Mouse (Mus musculus) layer of hippocampus, postnatal 36 days (tissue): Measurements from ENCODE around the gene Gm9747. TPM values are rescaled to one million over a fixed set of nuclear protein-coding genes. Genes with fewer than 3 reads are reported as not detected.

ENCODE experiments used
- DNase-seq, 2 experiments: peaks; one replicate each; pipeline ENCODE4 v3.0.0; 2022
- total RNA-seq, 2 experiments: library from RNA; stranded (reverse); gene quantifications; 2 replicates each; pipeline ENCODE4 v1.2.3; 2021

Gene Gm9747
- total RNA-seq, 2 experiments from 2014 or later, result not detected

- DNase-seq, result no peak
Observed at GRCm38 (mm10) chr1:82257457-82257856, 24.5 kb downstream of the Gm9747 start.

GRCm38 (mm10) chr1:82258331-82258730 is 25.4 kb downstream of the Gm9747 start:
- no peak for DNase-seq

GRCm38 (mm10) chr1:82260055-82260454 is 27.1 kb downstream of the Gm9747 start:
- DNase-seq, result no peak

- DNase-seq, result peak; percentile 45 to 53
Observed at GRCm38 (mm10) chr1:82261053-82261618, 28.2 kb downstream of the Gm9747 start.

- DNase-seq, result no peak
Observed at GRCm38 (mm10) chr1:82261638-82262037, 28.7 kb downstream of the Gm9747 start.

GRCm38 (mm10) chr1:82262331-82262730 is 29.4 kb downstream of the Gm9747 start:
- no peak for DNase-seq

- DNase-seq, result no peak
Observed at GRCm38 (mm10) chr1:82267547-82267946, 34.6 kb downstream of the Gm9747 start.

- DNase-seq, result no peak
Observed at GRCm38 (mm10) chr1:82272231-82272630, 39.3 kb downstream of the Gm9747 start.

GRCm38 (mm10) chr1:82273529-82273928 is 40.6 kb downstream of the Gm9747 start:
- DNase-seq, result no peak

- no peak for DNase-seq
Observed at GRCm38 (mm10) chr1:82274361-82274760, 41.4 kb downstream of the Gm9747 start.

GRCm38 (mm10) chr1:82279768-82280167 is 46.9 kb downstream of the Gm9747 start:
- DNase-seq, result no peak

- no peak for DNase-seq
Observed at GRCm38 (mm10) chr1:82281823-82282222, 48.9 kb downstream of the Gm9747 start.

- peak; percentile 86 to 89 for DNase-seq
Observed at GRCm38 (mm10) chr1:82282992-82283611, 50.2 kb downstream of the Gm9747 start.

- DNase-seq, result peak in 1 of 2 experiments; percentile 24
Observed at GRCm38 (mm10) chr1:82283901-82284301, 51.0 kb downstream of the Gm9747 start.

- DNase-seq, result no peak
Observed at GRCm38 (mm10) chr1:82284403-82284802, 51.5 kb downstream of the Gm9747 start.

Other genes starting within 250 kb of the Gm9747 start
- 10 to 100 TPM; 18.2 to 21.4 TPM for gene Irs1, start 58.3 kb downstream of the Gm9747 start, total RNA-seq
- 1 to 10 TPM; 7.7 to 7.8 TPM for gene Rhbdd1, start 83.3 kb downstream of the Gm9747 start, total RNA-seq